Mouse (Mus musculus): ENCODE measurements around the gene Capn1. TPM values are rescaled to one million over a fixed set of nuclear protein-coding genes. Genes with fewer than 3 reads are reported as not detected.

Capn1 gene
- polyA plus RNA-seq, 1 experiment from 2014 or later: 22.4 TPM

GRCm38 (mm10) chr19:6013691-6014090, 2.0 kb downstream of the Capn1 start:
- no peak for ATAC-seq (ENCODE audit: insufficient number of reproducible peaks, low FRiP score, low TSS enrichment, low read depth)
- H3K4me1 ChIP-seq: peaks cover 31% of the 10 kb centered on the region
- H3K9ac ChIP-seq: no peak overlapping the region
- H3K27me3 ChIP-seq: no peaks in the 10 kb centered on the region
- peak overlapping the region; percentile 59 for H3K4me3 ChIP-seq (replicated peaks)
- WGBS: 74% methylated on average over 10 of the region's 10 CpGs
- H3K27ac ChIP-seq (replicated peaks): no peak overlapping the region
- peak overlapping the region; percentile 90 for H3K4me2 ChIP-seq (replicated peaks)
- H3K36me3 ChIP-seq: peaks cover 13% of the 10 kb centered on the region; the same call in 1 of the 2 replicates
- no peaks in the 10 kb centered on the region for H3K9me3 ChIP-seq (replicated peaks)

DNA sequence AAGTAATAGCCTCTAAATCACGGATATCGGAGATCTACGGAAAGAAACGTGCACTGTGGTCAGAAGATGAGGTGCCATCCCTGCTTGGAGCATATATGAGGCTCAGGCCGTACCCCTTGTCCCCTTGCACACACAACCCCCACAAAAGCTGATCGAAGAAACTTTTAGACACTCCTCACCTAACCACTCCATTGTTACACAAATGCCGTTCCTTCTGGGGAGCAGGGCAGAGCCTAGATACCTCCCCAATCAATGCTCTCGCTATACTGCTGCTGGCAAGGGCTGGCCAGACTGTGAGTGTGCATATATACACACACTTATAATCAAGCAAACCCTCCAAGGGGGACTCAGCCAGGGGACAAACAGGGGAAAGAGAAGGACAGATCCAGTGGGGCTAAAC, 6.6 kb downstream of the Capn1 start:
- no peak for ATAC-seq (ENCODE audit: insufficient number of reproducible peaks, low FRiP score, low TSS enrichment, low read depth)
- Histone ChIP-seq H3K36me3 (peaks cover 35% of the 10 kb centered on the region), H3K4me3 (replicated peaks) (no peak overlapping the region), H3K9ac (no peak overlapping the region), H3K4me1 (peaks cover 5% of the 10 kb centered on the region), H3K4me2 (replicated peaks) (no peak overlapping the region), H3K9me3 (replicated peaks) (no peaks in the 10 kb centered on the region), H3K27me3 (no peaks in the 10 kb centered on the region), H3K27ac (replicated peaks) (no peak overlapping the region)
- 70% methylated on average over 8 of the region's 8 CpGs for WGBS

DNA sequence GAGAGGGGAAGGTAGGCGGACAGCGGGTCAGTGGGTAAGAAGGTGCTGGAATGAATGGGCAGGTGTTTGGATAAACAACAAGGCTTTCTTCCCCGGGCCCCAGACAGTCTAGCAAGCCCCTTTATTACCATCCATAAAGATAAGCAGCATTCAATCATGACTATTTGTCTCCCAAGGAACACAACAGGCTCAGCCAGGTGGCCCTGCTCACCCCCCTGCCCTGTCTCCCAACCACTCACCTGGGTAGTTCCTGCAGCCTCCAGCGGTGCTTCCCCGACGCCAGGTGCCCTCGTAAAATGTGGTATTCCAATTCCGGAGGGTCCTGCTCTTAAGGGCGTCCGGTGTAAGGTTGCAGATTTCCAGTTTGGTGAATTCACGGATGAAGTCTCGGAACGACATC, 8.7 kb downstream of the Capn1 start:
- Histone ChIP-seq H3K9me3 (replicated peaks) (no peaks in the 10 kb centered on the region), H3K36me3 (peaks cover 39% of the 10 kb centered on the region), H3K27ac (replicated peaks) (no peak overlapping the region), H3K4me2 (replicated peaks) (no peak overlapping the region), H3K4me3 (replicated peaks) (no peak overlapping the region), H3K9ac (no peak overlapping the region), H3K4me1 (no peaks in the 10 kb centered on the region), H3K27me3 (no peaks in the 10 kb centered on the region)
- ATAC-seq (ENCODE audit: insufficient number of reproducible peaks, low FRiP score, low TSS enrichment, low read depth): no peak
- WGBS: 82% methylated on average over 13 of the region's 13 CpGs

DNA sequence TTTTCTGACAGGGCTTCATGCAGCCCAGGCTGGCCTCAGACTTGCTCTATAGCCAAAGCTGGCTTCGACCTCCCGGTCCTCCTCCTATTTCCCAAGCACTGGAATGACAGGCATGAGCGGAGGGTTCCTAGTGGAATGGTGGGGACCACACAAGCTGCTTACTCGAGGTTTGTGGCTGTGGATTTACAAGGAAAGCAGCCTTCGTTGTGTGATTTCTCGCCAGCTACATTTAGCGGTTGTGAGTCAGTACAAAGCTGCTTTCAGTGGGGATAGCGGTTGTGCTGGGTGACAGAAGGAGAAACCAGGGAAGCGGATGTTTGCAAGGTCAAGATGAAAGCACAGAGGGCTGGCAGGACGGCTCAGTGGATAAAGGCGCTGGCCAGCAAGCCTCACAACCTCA, 10.2 kb downstream of the Capn1 start:
- ATAC-seq (ENCODE audit: insufficient number of reproducible peaks, low FRiP score, low TSS enrichment, low read depth): no peak
- peaks cover 37% of the 10 kb centered on the region for H3K36me3 ChIP-seq
- H3K27ac ChIP-seq (replicated peaks): no peak overlapping the region
- H3K9ac ChIP-seq: no peak overlapping the region
- no peak overlapping the region for H3K4me2 ChIP-seq (replicated peaks)
- no peak overlapping the region for H3K4me3 ChIP-seq (replicated peaks)
- 57% methylated on average over 11 of the region's 11 CpGs for WGBS
- H3K27me3 ChIP-seq: no peaks in the 10 kb centered on the region
- no peaks in the 10 kb centered on the region for H3K4me1 ChIP-seq
- H3K9me3 ChIP-seq (replicated peaks): no peaks in the 10 kb centered on the region

GRCm38 (mm10) chr19:5999969-6000368, 15.7 kb downstream of the Capn1 start:
- no peak overlapping the region for H3K4me3 ChIP-seq (replicated peaks)
- peaks cover 28% of the 10 kb centered on the region for H3K36me3 ChIP-seq
- no peak for ATAC-seq (ENCODE audit: insufficient number of reproducible peaks, low FRiP score, low TSS enrichment, low read depth)
- 71% methylated on average over 5 of the region's 5 CpGs for WGBS
- no peaks in the 10 kb centered on the region for H3K4me1 ChIP-seq
- H3K9ac ChIP-seq: no peak overlapping the region
- no peaks in the 10 kb centered on the region for H3K27me3 ChIP-seq
- no peaks in the 10 kb centered on the region for H3K9me3 ChIP-seq (replicated peaks)
- H3K4me2 ChIP-seq (replicated peaks): no peak overlapping the region
- no peak overlapping the region for H3K27ac ChIP-seq (replicated peaks)

- 81% methylated on average over 3 of the region's 3 CpGs for WGBS
- H3K36me3 ChIP-seq: peaks cover 44% of the 10 kb centered on the region
- no peaks in the 10 kb centered on the region for H3K27me3 ChIP-seq
- no peaks in the 10 kb centered on the region for H3K9me3 ChIP-seq (replicated peaks)
- no peak overlapping the region for H3K4me2 ChIP-seq (replicated peaks)
- no peak overlapping the region for H3K9ac ChIP-seq
- no peaks in the 10 kb centered on the region for H3K4me1 ChIP-seq
- ATAC-seq (ENCODE audit: insufficient number of reproducible peaks, low FRiP score, low TSS enrichment, low read depth): no peak
- no peak overlapping the region for H3K27ac ChIP-seq (replicated peaks)
- H3K4me3 ChIP-seq (replicated peaks): no peak overlapping the region
Observed at GRCm38 (mm10) chr19:5998180-5998579, 17.5 kb downstream of the Capn1 start.

DNA sequence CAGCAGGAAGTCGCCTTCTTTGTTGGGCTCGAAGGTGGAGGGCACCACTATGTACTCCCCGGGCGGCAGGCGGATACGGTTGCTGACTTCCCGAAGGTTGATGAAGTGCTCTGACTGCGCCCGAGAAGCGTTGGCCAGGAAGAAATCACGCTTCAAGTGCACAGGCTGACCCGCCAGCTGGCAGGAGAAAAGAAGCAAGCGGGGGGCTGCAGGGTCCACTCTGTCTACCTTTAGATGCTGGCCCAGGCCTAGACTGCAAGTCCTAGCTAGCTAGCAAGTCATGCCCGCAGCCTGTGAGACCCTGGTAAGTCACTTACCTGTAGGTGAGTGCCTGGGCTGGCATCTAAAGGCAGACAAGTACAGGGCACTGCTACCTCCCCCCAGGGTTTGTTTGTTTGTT, 21.0 kb downstream of the Capn1 start:
- no peak for ATAC-seq (ENCODE audit: insufficient number of reproducible peaks, low FRiP score, low TSS enrichment, low read depth)
- WGBS: 85% methylated on average over 14 of the region's 14 CpGs

GRCm38 (mm10) chr19:5992012-5992411, 23.7 kb downstream of the Capn1 start:
- Histone ChIP-seq H3K9ac (no peak overlapping the region), H3K4me1 (peaks cover 20% of the 10 kb centered on the region), H3K27me3 (no peaks in the 10 kb centered on the region), H3K27ac (replicated peaks) (no peak overlapping the region), H3K4me2 (replicated peaks) (no peak overlapping the region), H3K4me3 (replicated peaks) (no peak overlapping the region), H3K9me3 (replicated peaks) (no peaks in the 10 kb centered on the region), H3K36me3 (peaks cover 43% of the 10 kb centered on the region)
- ATAC-seq (ENCODE audit: insufficient number of reproducible peaks, low FRiP score, low TSS enrichment, low read depth): no peak
- WGBS: 74% methylated on average over 7 of the region's 7 CpGs

More for the DNA sequence above, 21.0 kb downstream of the Capn1 start:
- no peak overlapping the region for H3K27ac ChIP-seq (replicated peaks)
- H3K36me3 ChIP-seq: peaks cover 57% of the 10 kb centered on the region
- H3K4me3 ChIP-seq (replicated peaks): no peak overlapping the region
- no peak overlapping the region for H3K4me2 ChIP-seq (replicated peaks)
- no peaks in the 10 kb centered on the region for H3K27me3 ChIP-seq
- H3K4me1 ChIP-seq: 0 out of 2 replicates have a peak, but pooled peaks cover 2% of the 10 kb centered on the region
- H3K9ac ChIP-seq: no peak overlapping the region
- no peaks in the 10 kb centered on the region for H3K9me3 ChIP-seq (replicated peaks)

- no peak for ATAC-seq (ENCODE audit: insufficient number of reproducible peaks, low FRiP score, low TSS enrichment, low read depth)
- no peak overlapping the region for H3K9ac ChIP-seq
- H3K4me3 ChIP-seq (replicated peaks): no peak overlapping the region
- H3K4me2 ChIP-seq (replicated peaks): no peak overlapping the region
- H3K36me3 ChIP-seq: peaks cover 41% of the 10 kb centered on the region
- H3K27me3 ChIP-seq: no peaks in the 10 kb centered on the region
- peaks cover 20% of the 10 kb centered on the region for H3K4me1 ChIP-seq
- H3K27ac ChIP-seq (replicated peaks): no peak overlapping the region
- 83% methylated on average over 7 of the region's 7 CpGs for WGBS
- H3K9me3 ChIP-seq (replicated peaks): no peaks in the 10 kb centered on the region
Observed at GRCm38 (mm10) chr19:5991467-5991866, 24.2 kb downstream of the Capn1 start.

GRCm38 (mm10) chr19:5990921-5991320, 24.8 kb downstream of the Capn1 start:
- WGBS: 53% methylated on average over 1 of the region's 1 CpGs
- no peak overlapping the region for H3K27ac ChIP-seq (replicated peaks)
- H3K9ac ChIP-seq: no peak overlapping the region
- no peak overlapping the region for H3K4me3 ChIP-seq (replicated peaks)
- H3K9me3 ChIP-seq (replicated peaks): no peaks in the 10 kb centered on the region
- no peak for ATAC-seq (ENCODE audit: insufficient number of reproducible peaks, low FRiP score, low TSS enrichment, low read depth)
- H3K27me3 ChIP-seq: no peaks in the 10 kb centered on the region
- H3K4me1 ChIP-seq: peaks cover 20% of the 10 kb centered on the region
- H3K36me3 ChIP-seq: peaks cover 37% of the 10 kb centered on the region
- H3K4me2 ChIP-seq (replicated peaks): no peak overlapping the region

DNA sequence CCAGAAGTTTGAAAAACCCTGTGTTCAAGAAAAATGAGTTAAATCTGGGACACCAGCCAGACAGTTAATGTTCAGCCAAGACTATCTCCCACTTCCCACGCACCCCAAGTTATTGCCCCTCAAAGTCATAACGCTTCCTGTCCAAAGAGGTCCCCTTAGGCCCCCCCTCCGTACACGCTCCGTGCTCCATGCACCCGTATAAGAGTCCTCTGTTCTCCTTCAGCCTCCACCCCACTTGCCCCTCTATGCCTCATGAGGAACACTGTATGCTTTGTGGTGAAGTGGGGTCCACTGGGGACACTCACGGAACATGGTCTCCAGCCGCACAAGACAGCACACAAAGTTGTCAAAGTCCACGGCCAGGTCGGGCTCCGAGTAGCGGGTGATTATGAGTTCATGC, 25.7 kb downstream of the Capn1 start:
- no peak overlapping the region for H3K4me3 ChIP-seq (replicated peaks)
- H3K27ac ChIP-seq (replicated peaks): no peak overlapping the region
- peaks cover 33% of the 10 kb centered on the region for H3K36me3 ChIP-seq
- no peaks in the 10 kb centered on the region for H3K27me3 ChIP-seq
- no peak overlapping the region for H3K4me2 ChIP-seq (replicated peaks)
- no peak overlapping the region for H3K9ac ChIP-seq
- 87% methylated on average over 12 of the region's 12 CpGs for WGBS
- no peaks in the 10 kb centered on the region for H3K9me3 ChIP-seq (replicated peaks)
- ATAC-seq (ENCODE audit: insufficient number of reproducible peaks, low FRiP score, low TSS enrichment, low read depth): no peak
- peaks cover 20% of the 10 kb centered on the region for H3K4me1 ChIP-seq

DNA sequence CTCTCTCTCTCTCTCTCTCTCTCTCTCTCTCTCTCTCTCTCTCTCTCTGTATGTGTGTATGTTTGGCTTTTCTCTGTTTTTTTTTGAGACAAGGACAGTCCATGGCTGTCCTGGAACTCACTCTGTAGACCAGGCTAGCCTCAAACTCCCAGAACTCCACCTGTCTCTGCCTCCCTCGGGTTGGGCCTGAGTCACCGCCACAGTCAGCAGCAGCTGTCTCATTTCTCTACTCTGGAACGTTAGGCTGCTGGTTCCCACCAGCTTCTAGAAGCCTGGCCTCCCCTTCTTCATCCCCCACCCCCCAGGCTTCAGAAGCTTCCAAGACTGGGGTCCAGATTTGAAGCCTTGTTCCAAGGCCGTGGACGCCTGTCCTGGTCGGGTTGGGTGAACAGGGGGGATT, 26.1 kb downstream of the Capn1 start:
- H3K27ac ChIP-seq (replicated peaks): no peak overlapping the region
- 57% methylated on average over 6 of the region's 6 CpGs for WGBS
- no peak overlapping the region for H3K4me3 ChIP-seq (replicated peaks)
- H3K4me1 ChIP-seq: peaks cover 20% of the 10 kb centered on the region
- no peak overlapping the region for H3K9ac ChIP-seq
- peaks cover 29% of the 10 kb centered on the region for H3K36me3 ChIP-seq
- no peak overlapping the region for H3K4me2 ChIP-seq (replicated peaks)
- H3K27me3 ChIP-seq: no peaks in the 10 kb centered on the region
- ATAC-seq (ENCODE audit: insufficient number of reproducible peaks, low FRiP score, low TSS enrichment, low read depth): no peak
- H3K9me3 ChIP-seq (replicated peaks): no peaks in the 10 kb centered on the region
